Mouse (Mus musculus) lung, adult 2 months (tissue): ENCODE data around the gene Prss16.

Experiments
- CTCF ChIP-seq: fragments of 200-500 bp; IDR thresholded peaks from 2 replicates; pipeline ENCODE4 v1.5.1; 2011; ENCODE audit warnings: mild to moderate bottlenecking, low read length, control low read depth; ENCODE audit not compliant: insufficient read depth
- POLR2A ChIP-seq: fragments of 200-500 bp; IDR thresholded peaks from 2 replicates; pipeline ENCODE4 v1.6.1; 2011; ENCODE audit warnings: low read depth, mild to moderate bottlenecking, control low read depth, low read length, borderline replicate concordance; ENCODE audit errors: extremely low read depth

- no peak for TF ChIP-seq POLR2A
- TF ChIP-seq CTCF: no peak
These were observed 4.2 kb upstream of the Prss16 start for GRCm38 (mm10) chr13:22013716-22014115.
